Mouse (Mus musculus): Measurements from ENCODE around the gene Frmd8. TPM values are rescaled to one million over a fixed set of nuclear protein-coding genes. Genes with fewer than 3 reads are reported as not detected.

The Frmd8 gene
- polyA plus RNA-seq, 1 experiment from 2014 or later = 61.1 TPM

DNA sequence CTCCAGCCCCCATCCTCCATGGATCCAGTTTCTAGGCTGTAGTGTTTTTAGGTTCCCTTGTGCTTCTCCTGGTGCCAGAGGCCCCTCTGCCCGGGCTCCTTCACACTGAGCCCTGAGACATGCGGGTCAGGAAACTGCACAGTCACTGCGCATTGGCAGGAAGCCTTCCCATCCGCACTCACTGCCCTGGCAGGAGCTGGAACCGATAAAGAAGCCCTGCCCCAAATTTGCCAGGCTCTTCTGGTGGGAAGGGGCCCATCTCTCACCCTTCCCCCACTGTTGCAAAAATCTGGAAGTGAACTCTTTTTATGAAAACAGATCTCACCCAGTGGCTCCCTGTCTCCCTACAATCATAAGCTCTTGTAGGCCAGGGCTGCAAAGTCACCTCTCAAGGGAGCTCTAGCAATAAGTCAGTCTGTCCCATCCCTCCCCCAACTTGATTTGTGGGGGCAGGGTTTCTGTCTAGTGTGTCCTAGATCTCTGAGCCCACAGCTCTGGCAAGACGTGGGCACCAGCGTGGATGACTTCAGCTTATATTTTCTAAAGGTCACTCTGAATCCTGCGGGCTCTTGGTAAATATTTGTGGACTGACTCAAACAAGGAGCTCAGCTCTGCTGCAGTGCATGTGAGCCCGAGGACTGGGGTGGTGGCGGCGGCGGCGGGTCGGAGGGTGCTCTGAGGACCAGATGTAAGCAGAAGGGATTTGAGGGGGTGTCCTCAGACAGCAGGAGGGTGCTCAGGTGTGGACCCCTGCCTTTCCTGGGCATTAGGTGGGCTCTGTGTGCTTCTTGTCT, 26.8 kb downstream of the Frmd8 start:
- peak overlapping the region; percentile 64 for H3K9ac ChIP-seq (ENCODE audit: low read length)
- H3K36me3 ChIP-seq (ENCODE audit: control insufficient read depth, insufficient read depth, low read length) = peaks cover 13% of the 10 kb centered on the region
- no peaks in the 10 kb centered on the region for H3K9me3 ChIP-seq (ENCODE audit: control insufficient read depth, low read length)
- no peak for ATAC-seq (ENCODE audit: low read depth)
- 22% methylated on average over 14 of the region's 14 CpGs for WGBS
- H3K4me3 ChIP-seq (ENCODE audit: low read length) = 0 out of 2 replicates have a peak overlapping the region, but pooled peaks have one; percentile 4
- no peaks in the 10 kb centered on the region for H3K27me3 ChIP-seq (ENCODE audit: control insufficient read depth, insufficient read depth, low read depth, low read length)
- peak overlapping the region; percentile 100 for H3K27ac ChIP-seq (ENCODE audit: low read length)
- peak overlapping the region; percentile 61 for H3K4me2 ChIP-seq (ENCODE audit: low read depth, low read length)
- H3K4me1 ChIP-seq (replicated peaks; ENCODE audit: control insufficient read depth, insufficient read depth, low read length) = peaks cover 64% of the 10 kb centered on the region

- WGBS = 50% methylated on average over 4 of the region's 4 CpGs
- H3K4me1 ChIP-seq (replicated peaks; ENCODE audit: control insufficient read depth, insufficient read depth, low read length) = peaks cover 73% of the 10 kb centered on the region
- H3K27ac ChIP-seq (ENCODE audit: low read length) = peak overlapping the region; percentile 100
These were observed 27.7 kb downstream of the Frmd8 start for GRCm38 (mm10) chr19:5847306-5847796.

DNA sequence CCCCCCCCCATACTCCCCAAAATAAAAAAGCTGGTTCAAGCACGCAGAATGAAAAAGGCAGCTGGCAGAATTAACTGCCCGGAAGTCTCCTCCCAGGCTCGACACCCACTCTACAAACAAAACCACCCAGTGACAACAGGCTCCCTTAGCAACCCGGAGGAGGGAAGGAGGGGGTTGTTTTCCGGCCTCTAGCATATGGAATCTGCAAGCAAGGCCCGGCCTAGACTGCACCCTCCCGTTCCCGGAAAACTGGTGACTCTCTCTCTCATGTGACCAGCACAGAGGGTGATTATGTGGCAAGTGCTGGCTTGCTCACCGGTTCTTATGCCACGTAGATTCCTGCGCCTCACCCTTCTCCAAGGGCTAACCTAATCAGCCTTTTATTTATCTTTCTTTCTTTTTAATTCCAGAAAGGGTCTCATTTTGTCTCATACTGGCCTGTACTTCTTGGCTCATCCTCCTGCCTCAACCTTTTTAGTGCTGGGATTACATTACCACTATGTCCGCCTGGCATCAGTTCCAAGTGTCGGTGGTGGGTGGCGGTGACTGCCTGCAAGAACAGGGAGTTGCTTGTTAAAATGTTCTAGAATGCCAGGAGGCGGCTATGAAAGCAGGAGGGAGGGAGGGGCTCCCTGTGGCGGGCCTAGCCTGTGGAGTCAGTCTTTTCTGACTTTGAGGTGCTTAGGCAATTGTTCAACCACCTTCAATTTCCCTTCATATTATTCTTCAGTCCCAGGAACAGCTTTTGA, 28.3 kb downstream of the Frmd8 start:
- WGBS = 2% methylated on average over 16 of the region's 16 CpGs
- ATAC-seq (ENCODE audit: low read depth) = peak; percentile 84
- peak overlapping the region; percentile 100 for H3K27ac ChIP-seq (ENCODE audit: low read length)
- peak overlapping the region; percentile 61 for H3K4me2 ChIP-seq (ENCODE audit: low read depth, low read length)
- H3K9ac ChIP-seq (ENCODE audit: low read length) = peak overlapping the region; percentile 64
- peaks cover 73% of the 10 kb centered on the region for H3K4me1 ChIP-seq (replicated peaks; ENCODE audit: control insufficient read depth, insufficient read depth, low read length)
- no peaks in the 10 kb centered on the region for H3K27me3 ChIP-seq (ENCODE audit: control insufficient read depth, insufficient read depth, low read depth, low read length)
- no peaks in the 10 kb centered on the region for H3K9me3 ChIP-seq (ENCODE audit: control insufficient read depth, low read length)
- H3K4me3 ChIP-seq (ENCODE audit: low read length) = peak overlapping the region; percentile 46
- peaks cover 2% of the 10 kb centered on the region for H3K36me3 ChIP-seq (ENCODE audit: control insufficient read depth, insufficient read depth, low read length)

More at GRCm38 (mm10) chr19:5847306-5847796, 27.7 kb downstream of the Frmd8 start:
- H3K4me3 ChIP-seq (ENCODE audit: low read length) = peak overlapping the region; percentile 46
- H3K36me3 ChIP-seq (ENCODE audit: control insufficient read depth, insufficient read depth, low read length) = peaks cover 8% of the 10 kb centered on the region
- H3K9ac ChIP-seq (ENCODE audit: low read length) = peak overlapping the region; percentile 64
- H3K27me3 ChIP-seq (ENCODE audit: control insufficient read depth, insufficient read depth, low read depth, low read length) = no peaks in the 10 kb centered on the region
- ATAC-seq (ENCODE audit: low read depth) = no peak
- H3K4me2 ChIP-seq (ENCODE audit: low read depth, low read length) = peak overlapping the region; percentile 61
- H3K9me3 ChIP-seq (ENCODE audit: control insufficient read depth, low read length) = no peaks in the 10 kb centered on the region

DNA sequence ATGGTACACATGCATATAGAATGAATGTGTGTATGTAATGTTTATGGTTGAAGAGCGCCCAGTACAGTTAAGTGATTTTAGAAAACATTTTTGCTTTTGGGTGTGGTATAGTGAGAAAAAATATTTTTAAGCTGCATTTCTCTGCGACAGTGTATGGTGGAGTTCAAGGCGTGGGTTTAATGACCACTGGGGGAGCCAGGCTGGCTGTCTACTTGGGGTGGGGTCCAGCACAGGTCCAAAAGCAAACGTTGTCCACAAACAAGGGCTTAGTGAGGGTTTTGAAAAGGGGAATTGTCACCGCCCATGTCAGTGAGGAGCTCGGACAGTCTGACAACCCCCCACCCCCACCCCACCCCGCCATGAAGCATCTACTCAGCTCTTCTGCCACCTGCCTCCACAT, 28.9 kb downstream of the Frmd8 start:
- under 1% methylated on average over 7 of the region's 7 CpGs for WGBS
- peak; percentile 17 for ATAC-seq (ENCODE audit: low read depth)
- Histone ChIP-seq H3K4me2 (ENCODE audit: low read depth, low read length) (peak overlapping the region; percentile 61), H3K27ac (ENCODE audit: low read length) (peak overlapping the region; percentile 100), H3K27me3 (ENCODE audit: control insufficient read depth, insufficient read depth, low read depth, low read length) (no peaks in the 10 kb centered on the region), H3K4me3 (ENCODE audit: low read length) (peak overlapping the region; percentile 46), H3K4me1 (replicated peaks; ENCODE audit: control insufficient read depth, insufficient read depth, low read length) (peaks cover 74% of the 10 kb centered on the region), H3K9ac (ENCODE audit: low read length) (peak overlapping the region; percentile 64), H3K9me3 (ENCODE audit: control insufficient read depth, low read length) (no peaks in the 10 kb centered on the region), H3K36me3 (ENCODE audit: control insufficient read depth, insufficient read depth, low read length) (no peaks in the 10 kb centered on the region)

DNA sequence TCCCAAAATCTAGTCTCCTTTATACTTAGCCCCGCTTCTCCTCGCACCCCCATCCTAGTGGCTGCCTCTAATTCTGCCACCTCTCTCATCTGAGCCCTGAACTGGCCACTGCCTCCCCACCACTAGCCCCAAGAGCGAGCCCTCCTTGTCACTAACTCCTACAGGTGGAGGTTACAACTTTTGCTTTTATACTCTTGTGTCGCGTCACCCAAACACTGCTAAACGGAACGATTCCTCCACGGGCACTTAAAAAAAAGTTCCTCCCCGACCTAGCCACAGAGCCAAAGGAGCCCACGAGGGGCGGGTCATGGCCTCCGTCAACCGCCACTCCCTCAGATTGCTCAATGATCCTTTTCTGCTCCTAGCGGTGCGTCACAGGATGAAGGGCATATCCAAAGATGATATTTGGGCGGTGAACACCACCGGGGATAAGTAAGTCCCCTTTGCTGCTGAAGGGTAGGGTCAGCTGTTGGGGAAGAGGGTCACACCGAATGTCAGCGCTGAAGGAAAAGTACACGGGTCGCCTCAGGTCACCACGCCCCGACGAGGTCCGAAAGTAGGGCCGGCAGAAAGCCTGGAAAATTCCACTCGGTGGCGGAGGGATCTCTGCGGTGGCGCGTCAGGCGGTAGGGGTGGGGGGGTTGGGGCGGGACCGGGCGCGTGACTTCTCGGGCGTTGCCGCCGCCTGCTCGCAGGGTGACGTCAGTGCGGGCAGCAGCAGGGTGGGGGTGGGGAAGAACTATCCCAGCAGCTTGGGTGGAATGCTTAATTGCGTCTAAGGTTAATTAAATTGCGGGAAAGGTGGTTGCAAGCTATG, 29.5 kb downstream of the Frmd8 start:
- H3K27me3 ChIP-seq (ENCODE audit: control insufficient read depth, insufficient read depth, low read depth, low read length) = no peaks in the 10 kb centered on the region
- no peaks in the 10 kb centered on the region for H3K36me3 ChIP-seq (ENCODE audit: control insufficient read depth, insufficient read depth, low read length)
- peak overlapping the region; percentile 100 for H3K27ac ChIP-seq (ENCODE audit: low read length)
- no peaks in the 10 kb centered on the region for H3K9me3 ChIP-seq (ENCODE audit: control insufficient read depth, low read length)
- peak overlapping the region; percentile 49 for H3K4me3 ChIP-seq (ENCODE audit: low read length)
- H3K9ac ChIP-seq (ENCODE audit: low read length) = peak overlapping the region; percentile 76
- peaks cover 78% of the 10 kb centered on the region for H3K4me1 ChIP-seq (replicated peaks; ENCODE audit: control insufficient read depth, insufficient read depth, low read length)
- 4% methylated on average over 45 of the region's 45 CpGs for WGBS
- H3K4me2 ChIP-seq (ENCODE audit: low read depth, low read length) = peak overlapping the region; percentile 61
- peak; percentile 68 for ATAC-seq (ENCODE audit: low read depth)

DNA sequence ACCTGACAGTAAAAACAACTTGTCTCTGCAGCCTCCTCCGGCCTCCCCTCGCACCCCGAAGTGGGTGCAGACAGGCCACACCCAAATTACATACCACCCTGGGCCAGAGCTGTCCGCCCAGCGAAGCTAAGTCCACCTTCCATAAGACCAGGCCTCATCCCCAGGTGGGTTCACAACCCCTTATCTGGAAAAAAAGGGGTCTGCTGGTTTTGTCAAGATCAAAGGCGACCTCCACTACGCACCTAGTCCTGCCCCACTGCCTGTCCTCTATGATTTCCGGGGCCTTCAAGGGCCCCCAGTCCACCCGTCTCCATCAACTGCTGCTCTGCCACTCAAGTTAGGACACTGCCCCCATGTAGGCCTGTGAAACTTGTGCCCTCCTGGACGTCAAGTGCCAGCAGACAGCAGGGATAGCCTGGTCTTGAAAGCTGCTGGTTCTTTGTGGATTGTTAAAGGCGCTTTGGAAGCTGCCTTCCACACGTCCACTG, 30.2 kb downstream of the Frmd8 start:
- H3K9ac ChIP-seq (ENCODE audit: low read length) = peak overlapping the region; percentile 76
- H3K4me1 ChIP-seq (replicated peaks; ENCODE audit: control insufficient read depth, insufficient read depth, low read length) = peaks cover 79% of the 10 kb centered on the region
- H3K27me3 ChIP-seq (ENCODE audit: control insufficient read depth, insufficient read depth, low read depth, low read length) = no peaks in the 10 kb centered on the region
- H3K27ac ChIP-seq (ENCODE audit: low read length) = peak overlapping the region; percentile 100
- peak overlapping the region; percentile 49 for H3K4me3 ChIP-seq (ENCODE audit: low read length)
- H3K36me3 ChIP-seq (ENCODE audit: control insufficient read depth, insufficient read depth, low read length) = no peaks in the 10 kb centered on the region
- ATAC-seq (ENCODE audit: low read depth) = no peak
- H3K9me3 ChIP-seq (ENCODE audit: control insufficient read depth, low read length) = no peaks in the 10 kb centered on the region
- 57% methylated on average over 12 of the region's 12 CpGs for WGBS
- H3K4me2 ChIP-seq (ENCODE audit: low read depth, low read length) = peak overlapping the region; percentile 61

DNA sequence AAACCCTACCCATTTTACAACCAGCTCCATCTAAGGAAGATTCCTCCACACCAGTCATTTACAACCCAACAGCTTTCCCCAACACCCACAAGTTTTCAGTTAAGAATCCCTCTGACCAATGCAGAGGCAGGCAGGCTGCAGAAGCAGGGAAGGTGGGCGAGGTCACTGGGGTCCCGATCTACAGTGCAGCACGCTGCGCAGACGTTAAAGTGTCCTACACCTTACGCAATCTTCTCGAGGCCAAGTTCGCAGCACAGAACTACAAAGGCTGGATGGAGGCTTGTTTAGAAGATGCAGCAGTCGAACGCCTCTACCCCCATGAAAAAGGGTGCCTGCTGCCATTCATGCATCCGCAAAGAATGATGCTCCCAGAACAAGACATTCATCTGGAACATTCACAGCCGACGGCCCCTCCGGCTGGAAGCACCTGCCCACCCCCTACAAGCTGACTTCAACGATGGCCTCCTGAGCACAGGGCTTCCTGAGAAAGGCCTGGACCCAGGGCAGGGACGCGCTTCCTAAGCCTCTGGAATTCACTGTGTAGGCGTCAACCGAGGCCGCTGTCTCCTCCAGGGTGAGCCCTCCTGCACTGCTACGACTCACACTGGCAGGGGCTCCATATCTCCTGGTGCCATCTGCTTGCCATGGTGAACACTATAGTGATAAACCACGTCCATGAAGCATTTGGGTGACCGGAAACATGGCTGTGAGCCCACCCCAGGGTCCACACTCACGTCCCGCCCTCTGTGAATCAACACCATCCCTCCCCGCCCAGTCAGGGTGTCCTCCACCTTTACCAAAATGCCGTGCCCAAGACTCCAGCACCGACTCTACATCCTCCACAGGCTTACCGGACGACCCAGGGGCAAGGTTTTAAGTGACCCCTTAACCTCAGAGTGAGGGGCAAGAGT, 31.0 kb downstream of the Frmd8 start:
- WGBS = 76% methylated on average over 30 of the region's 30 CpGs
- Histone ChIP-seq H3K4me3 (ENCODE audit: low read length) (peak overlapping the region; percentile 49), H3K27me3 (ENCODE audit: control insufficient read depth, insufficient read depth, low read depth, low read length) (no peaks in the 10 kb centered on the region), H3K9me3 (ENCODE audit: control insufficient read depth, low read length) (no peaks in the 10 kb centered on the region), H3K4me2 (ENCODE audit: low read depth, low read length) (peak overlapping the region; percentile 61), H3K27ac (ENCODE audit: low read length) (peak overlapping the region; percentile 100), H3K9ac (ENCODE audit: low read length) (peak overlapping the region; percentile 76), H3K36me3 (ENCODE audit: control insufficient read depth, insufficient read depth, low read length) (no peaks in the 10 kb centered on the region), H3K4me1 (replicated peaks; ENCODE audit: control insufficient read depth, insufficient read depth, low read length) (peaks cover 76% of the 10 kb centered on the region)
- no peak for ATAC-seq (ENCODE audit: low read depth)
